Mouse (Mus musculus) neutrophil, adult 5-6 weeks (primary cell): ENCODE measurements around the gene Jmjd7. TPM values are rescaled to one million over a fixed set of nuclear protein-coding genes. Genes with fewer than 3 reads are reported as not detected.

ENCODE experiments used
- ATAC-seq: fragments of 151-379, 151-347 bp; 2 replicates; pipeline ENCODE4 v1.8.0; 2017; ENCODE audit warnings: mild to moderate bottlenecking, moderate TSS enrichment; ENCODE audit not compliant: insufficient number of reproducible peaks, poor library complexity, low FRiP score, severe bottlenecking; ENCODE audit errors: extremely low read depth
- total RNA-seq: library from RNA; stranded (forward); fragments of 200-1000 nt; gene quantifications from 2 replicates; pipeline ENCODE4 v1.2.3, GENCODE M21; 2017

Jmjd7 gene
- total RNA-seq, 1 experiment from 2014 or later = 1.5 TPM

GRCm38 (mm10) chr2:120049632-120050274 lies 22.5 kb downstream of the Jmjd7 start:
- no peak for ATAC-seq

GRCm38 (mm10) chr2:120051405-120051804 lies 24.1 kb downstream of the Jmjd7 start:
- ATAC-seq = no peak

GRCm38 (mm10) chr2:120054771-120055552 lies 27.7 kb downstream of the Jmjd7 start:
- no peak for ATAC-seq

GRCm38 (mm10) chr2:120055923-120056322 lies 28.6 kb downstream of the Jmjd7 start:
- no peak for ATAC-seq

GRCm38 (mm10) chr2:120058818-120059217 lies 31.5 kb downstream of the Jmjd7 start:
- ATAC-seq = no peak

- no peak; the same call in 1 of the 2 replicates for ATAC-seq
Measured at GRCm38 (mm10) chr2:120059466-120059865, 32.2 kb downstream of the Jmjd7 start.

GRCm38 (mm10) chr2:120060190-120060589 lies 32.9 kb downstream of the Jmjd7 start:
- no peak for ATAC-seq

GRCm38 (mm10) chr2:120060651-120061050 lies 33.4 kb downstream of the Jmjd7 start:
- ATAC-seq = no peak

GRCm38 (mm10) chr2:120062248-120062647 lies 35.0 kb downstream of the Jmjd7 start:
- ATAC-seq = no peak

- ATAC-seq = no peak
Measured at GRCm38 (mm10) chr2:120064639-120065038, 37.4 kb downstream of the Jmjd7 start.

- ATAC-seq = no peak
Measured at GRCm38 (mm10) chr2:120065243-120065642, 38.0 kb downstream of the Jmjd7 start.

GRCm38 (mm10) chr2:120066224-120066623 lies 38.9 kb downstream of the Jmjd7 start:
- no peak for ATAC-seq

- ATAC-seq = no peak
Measured at GRCm38 (mm10) chr2:120068555-120069465, 41.5 kb downstream of the Jmjd7 start.

GRCm38 (mm10) chr2:120069466-120069990 lies 42.2 kb downstream of the Jmjd7 start:
- ATAC-seq = no peak

GRCm38 (mm10) chr2:120074096-120074495 lies 46.8 kb downstream of the Jmjd7 start:
- no peak for ATAC-seq

- ATAC-seq = no peak
Measured at GRCm38 (mm10) chr2:120076076-120076705, 48.9 kb downstream of the Jmjd7 start.
